Mouse (Mus musculus): ENCODE measurements around the gene Gm11756. TPM values are rescaled to one million over a fixed set of nuclear protein-coding genes. Genes with fewer than 3 reads are reported as not detected.
"Not testable (repeated sequence)": the region's sequence is repeated elsewhere in the genome, so short reads cannot be mapped to it uniquely, and the experiment has no call there.

Gm11756 gene
- polyA plus RNA-seq (2014; fragmentation: Nextera tagmentation; extraction: Ambion mirVana): not detected in 2 replicates

DNA sequence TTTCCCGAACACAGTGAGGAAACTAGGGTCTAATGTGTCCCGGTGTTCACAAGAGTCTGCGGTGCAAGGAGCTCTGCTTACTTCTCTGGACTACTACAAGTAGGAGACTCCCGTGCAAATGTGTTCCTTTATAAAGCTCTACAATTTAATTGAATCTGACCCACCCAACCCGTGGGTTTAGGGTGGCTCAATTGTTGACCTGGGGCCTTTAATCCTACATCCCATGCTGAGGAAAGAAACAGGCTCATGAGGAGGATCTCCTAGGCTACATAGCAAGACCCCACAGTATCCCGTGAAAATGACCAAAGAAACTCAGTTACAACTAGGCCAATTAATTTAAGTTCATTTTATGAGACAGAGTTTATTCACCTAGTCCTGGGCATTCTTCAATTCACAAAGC, at the start of gene Gm11756:
Gene Gm11756, minus strand, starts transcription at position 101 of the 400 bp plus-strand sequence.
- H3K4me2 ChIP-seq (replicated peaks); H3K4me1 ChIP-seq (replicated peaks; ENCODE audit: control insufficient read depth, insufficient read depth, low read length); H3K9me3 ChIP-seq (ENCODE audit: control insufficient read depth, low read length); DNase-seq (ENCODE audit: low spot score); H3K4me3 ChIP-seq (replicated peaks; ENCODE audit: low read length); H3K27me3 ChIP-seq (ENCODE audit: control insufficient read depth, insufficient read depth, low read length); H3K36me3 ChIP-seq (replicated peaks; ENCODE audit: control insufficient read depth, insufficient read depth); H3K27ac ChIP-seq; H3K9ac ChIP-seq; ATAC-seq (ENCODE audit: low FRiP score): not testable (repeated sequence)
- 89% methylated on average over 6 of the region's 6 CpGs for WGBS

DNA sequence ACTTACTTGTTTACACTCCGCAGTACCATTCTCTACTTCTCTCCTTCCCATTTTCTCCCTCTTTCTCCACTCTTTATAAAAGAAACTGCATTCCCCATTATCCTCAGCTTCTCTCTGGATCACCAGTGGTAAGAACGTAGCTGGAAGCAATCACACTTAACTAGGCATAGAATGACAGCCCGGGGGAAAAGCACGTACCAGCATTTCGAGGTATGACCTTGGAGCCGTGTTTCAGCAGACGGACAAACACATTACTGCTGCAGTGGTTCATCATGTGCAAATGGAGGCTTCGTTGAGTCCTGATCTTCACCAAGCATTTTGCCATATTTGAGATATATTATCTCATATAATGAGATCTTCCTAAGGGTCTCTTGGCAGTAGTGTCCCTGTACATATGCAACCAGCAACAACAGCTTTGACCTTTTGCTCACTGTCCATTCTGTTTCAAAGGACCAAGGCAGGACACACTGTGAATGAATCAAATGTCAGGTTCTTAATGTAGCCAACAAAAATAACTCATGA, 29.9 kb upstream of the Gm11756 start, which contains the start of gene 2310002L09Rik:
Gene 2310002L09Rik, minus strand, starts transcription at position 472 of the 522 bp plus-strand sequence.
- 84% methylated on average over 8 of the region's 8 CpGs for WGBS
- H3K9me3 ChIP-seq (ENCODE audit: control insufficient read depth, low read length): no peaks in the 10 kb centered on the region
- ATAC-seq (ENCODE audit: low FRiP score): no peak

DNA sequence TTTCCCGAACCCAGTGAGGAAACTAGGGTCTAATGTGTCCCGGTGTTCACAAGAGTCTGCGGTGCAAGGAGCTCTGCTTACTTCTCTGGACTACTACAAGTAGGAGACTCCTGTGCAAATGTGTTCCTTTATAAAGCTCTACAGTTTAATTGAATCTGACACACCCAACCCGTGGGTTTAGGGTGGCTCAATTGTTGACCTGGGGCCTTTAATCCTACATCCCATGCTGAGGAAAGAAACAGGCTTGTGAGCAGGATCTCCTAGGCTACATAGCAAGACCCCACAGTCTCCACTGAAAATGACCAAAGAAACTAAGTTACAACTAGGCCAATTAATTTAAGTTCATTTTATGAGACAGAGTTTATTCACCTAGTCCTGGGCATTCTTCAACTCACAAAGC, 14.7 kb downstream of the Gm11756 start, which contains the start of gene Gm13871:
Gene Gm13871, minus strand, starts transcription at position 101 of the 400 bp plus-strand sequence.
- H3K9ac ChIP-seq; H3K4me1 ChIP-seq (replicated peaks; ENCODE audit: control insufficient read depth, insufficient read depth, low read length); ATAC-seq (ENCODE audit: low FRiP score); H3K4me3 ChIP-seq (replicated peaks; ENCODE audit: low read length); H3K36me3 ChIP-seq (replicated peaks; ENCODE audit: control insufficient read depth, insufficient read depth); DNase-seq (ENCODE audit: low spot score); H3K27me3 ChIP-seq (ENCODE audit: control insufficient read depth, insufficient read depth, low read length); H3K9me3 ChIP-seq (ENCODE audit: control insufficient read depth, low read length); H3K27ac ChIP-seq; H3K4me2 ChIP-seq (replicated peaks): not testable (repeated sequence)
- WGBS: no CpG with 5 or more reads among the region's 4 CpGs

More for the DNA sequence above, 29.9 kb upstream of the Gm11756 start, which contains the start of gene 2310002L09Rik:
- no peak within 1 kb of the TSS for H3K27ac ChIP-seq
- H3K4me1 ChIP-seq (replicated peaks; ENCODE audit: control insufficient read depth, insufficient read depth, low read length): no peaks in the 10 kb centered on the region
- H3K4me3 ChIP-seq (replicated peaks; ENCODE audit: low read length): no peak within 1 kb of the TSS
- no peaks in the 10 kb centered on the region for H3K27me3 ChIP-seq (ENCODE audit: control insufficient read depth, insufficient read depth, low read length)
- no peak within 1 kb of the TSS for H3K9ac ChIP-seq
- DNase-seq (ENCODE audit: low spot score): no peak
- no peak within 1 kb of the TSS for H3K4me2 ChIP-seq (replicated peaks)
- no peaks in the 10 kb centered on the region for H3K36me3 ChIP-seq (replicated peaks; ENCODE audit: control insufficient read depth, insufficient read depth)

DNA sequence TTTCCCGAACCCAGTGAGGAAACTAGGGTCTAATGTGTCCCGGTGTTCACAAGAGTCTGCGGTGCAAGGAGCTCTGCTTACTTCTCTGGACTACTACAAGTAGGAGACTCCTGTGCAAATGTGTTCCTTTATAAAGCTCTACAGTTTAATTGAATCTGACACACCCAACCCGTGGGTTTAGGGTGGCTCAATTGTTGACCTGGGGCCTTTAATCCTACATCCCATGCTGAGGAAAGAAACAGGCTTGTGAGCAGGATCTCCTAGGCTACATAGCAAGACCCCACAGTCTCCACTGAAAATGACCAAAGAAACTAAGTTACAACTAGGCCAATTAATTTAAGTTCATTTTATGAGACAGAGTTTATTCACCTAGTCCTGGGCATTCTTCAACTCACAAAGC, 29.5 kb downstream of the Gm11756 start, which contains the start of gene Gm11757:
Gene Gm11757, minus strand, starts transcription at position 101 of the 400 bp plus-strand sequence.
- not testable (repeated sequence) for H3K4me1 ChIP-seq (replicated peaks; ENCODE audit: control insufficient read depth, insufficient read depth, low read length); H3K4me3 ChIP-seq (replicated peaks; ENCODE audit: low read length); H3K4me2 ChIP-seq (replicated peaks); H3K9me3 ChIP-seq (ENCODE audit: control insufficient read depth, low read length); H3K36me3 ChIP-seq (replicated peaks; ENCODE audit: control insufficient read depth, insufficient read depth); H3K27ac ChIP-seq; DNase-seq (ENCODE audit: low spot score); ATAC-seq (ENCODE audit: low FRiP score); H3K9ac ChIP-seq; H3K27me3 ChIP-seq (ENCODE audit: control insufficient read depth, insufficient read depth, low read length)
- WGBS: no CpG with 5 or more reads among the region's 4 CpGs

DNA sequence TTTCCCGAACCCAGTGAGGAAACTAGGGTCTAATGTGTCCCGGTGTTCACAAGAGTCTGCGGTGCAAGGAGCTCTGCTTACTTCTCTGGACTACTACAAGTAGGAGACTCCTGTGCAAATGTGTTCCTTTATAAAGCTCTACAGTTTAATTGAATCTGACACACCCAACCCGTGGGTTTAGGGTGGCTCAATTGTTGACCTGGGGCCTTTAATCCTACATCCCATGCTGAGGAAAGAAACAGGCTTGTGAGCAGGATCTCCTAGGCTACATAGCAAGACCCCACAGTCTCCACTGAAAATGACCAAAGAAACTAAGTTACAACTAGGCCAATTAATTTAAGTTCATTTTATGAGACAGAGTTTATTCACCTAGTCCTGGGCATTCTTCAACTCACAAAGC, 44.4 kb downstream of the Gm11756 start, which contains the start of gene Gm11758:
Gene Gm11758, minus strand, starts transcription at position 101 of the 400 bp plus-strand sequence.
- not testable (repeated sequence) for H3K27me3 ChIP-seq (ENCODE audit: control insufficient read depth, insufficient read depth, low read length); H3K36me3 ChIP-seq (replicated peaks; ENCODE audit: control insufficient read depth, insufficient read depth); H3K9me3 ChIP-seq (ENCODE audit: control insufficient read depth, low read length); ATAC-seq (ENCODE audit: low FRiP score); H3K4me1 ChIP-seq (replicated peaks; ENCODE audit: control insufficient read depth, insufficient read depth, low read length); H3K4me3 ChIP-seq (replicated peaks; ENCODE audit: low read length); DNase-seq (ENCODE audit: low spot score); H3K9ac ChIP-seq; H3K27ac ChIP-seq; H3K4me2 ChIP-seq (replicated peaks)
- no CpG with 5 or more reads among the region's 4 CpGs for WGBS

Other genes with a start within 250 kb of the Gm11756 start
- not detected in 2 replicates for gene Gm428, start 237.2 kb downstream of the Gm11756 start, polyA plus RNA-seq (2014; fragmentation: Nextera tagmentation; extraction: Ambion mirVana)
- gene Rasef, start 129.8 kb downstream of the Gm11756 start, polyA plus RNA-seq (2014; fragmentation: Nextera tagmentation; extraction: Ambion mirVana): 0.66 and 0.81 TPM in 2 replicates
- not detected in 2 replicates for gene Gm11758, start 44.5 kb downstream of the Gm11756 start, polyA plus RNA-seq (2014; fragmentation: Nextera tagmentation; extraction: Ambion mirVana)
- gene Gm11757, start 29.6 kb downstream of the Gm11756 start, polyA plus RNA-seq (2014; fragmentation: Nextera tagmentation; extraction: Ambion mirVana): not detected in 2 replicates
- gene Gm13871, start 14.8 kb downstream of the Gm11756 start, polyA plus RNA-seq (2014; fragmentation: Nextera tagmentation; extraction: Ambion mirVana): not detected in 2 replicates
- not detected in 2 replicates for gene 2310002L09Rik, start 30.1 kb upstream of the Gm11756 start, polyA plus RNA-seq (2014; fragmentation: Nextera tagmentation; extraction: Ambion mirVana)
- gene Frmd3, start 92.7 kb upstream of the Gm11756 start, polyA plus RNA-seq (2014; fragmentation: Nextera tagmentation; extraction: Ambion mirVana): 36.6 and 39.5 TPM in 2 replicates